Mouse (Mus musculus) G1E (cell line): ENCODE measurements at regions not wholly inside any gene's neighbourhood (a gene's known extent, or its start where the extent isn't known, plus 50 kb on each side); places are given as distances from the start of the nearest gene placed in this dataset.

Source experiments
- ATAC-seq: 2 replicates; pipeline ENCODE4 v1.8.0; 2016; ENCODE audit warnings: mild to moderate bottlenecking; ENCODE audit not compliant: insufficient number of reproducible peaks, poor library complexity, low FRiP score, severe bottlenecking; ENCODE audit errors: extremely low read depth
- DNase-seq: peaks from one replicate; pipeline ENCODE4 v3.0.0; 2012; ENCODE audit warnings: low spot score
- H3K27me3 ChIP-seq: 2 replicates; pipeline ENCODE4 v1.6.1; 2012; ENCODE audit warnings: mild to moderate bottlenecking, low read length, inconsistent platforms; ENCODE audit not compliant: insufficient read depth
- H3K36me3 ChIP-seq: replicated peaks from 2 replicates; pipeline ENCODE3; 2012; ENCODE audit warnings: mild to moderate bottlenecking, inconsistent platforms
- H3K4me1 ChIP-seq: 2 replicates; pipeline ENCODE4 v1.6.1; 2012; ENCODE audit warnings: low read depth, low read length, inconsistent platforms, mixed read lengths; ENCODE audit not compliant: insufficient read depth
- H3K4me3 ChIP-seq: 2 replicates; pipeline ENCODE4 v1.5.1; 2012; ENCODE audit warnings: low read depth, mild to moderate bottlenecking, inconsistent platforms, low read length, moderate library complexity, mixed read lengths
- H3K9me3 ChIP-seq: replicated peaks from 2 replicates; pipeline ENCODE4 v1.6.1; 2012; ENCODE audit warnings: inconsistent platforms
- CTCF ChIP-seq: IDR thresholded peaks from 2 replicates; pipeline ENCODE4 v1.5.1; 2012; ENCODE audit warnings: low read depth, low read length, inconsistent platforms, mixed read lengths
- GATA1 ChIP-seq: IDR thresholded peaks from 2 replicates; pipeline ENCODE4 v1.6.1; 2012; ENCODE audit warnings: borderline replicate concordance, low read length, inconsistent platforms, mixed read lengths
- GATA2 ChIP-seq: IDR thresholded peaks from 2 replicates; pipeline ENCODE4 v1.6.1; 2012; ENCODE audit warnings: low read depth, low read length, inconsistent platforms, borderline replicate concordance
- POLR2AphosphoS5 ChIP-seq: IDR thresholded peaks from 2 replicates; pipeline ENCODE4 v1.6.1; 2012; ENCODE audit warnings: low read depth, low read length, inconsistent platforms; ENCODE audit not compliant: insufficient replicate concordance
- TAL1 ChIP-seq: conservative IDR thresholded peaks from 2 replicates; pipeline ENCODE4 v1.6.1; 2012; ENCODE audit warnings: low read depth, low read length, inconsistent platforms, mixed read lengths

GRCm38 (mm10) chr1:137195962-137196361 lies 235.7 kb upstream of the Nr5a2 start:
- Histone ChIP-seq H3K9me3 (peaks cover 49% of the 10 kb centered on the region), H3K36me3 (no peaks in the 10 kb centered on the region), H3K27me3 (no peaks in the 10 kb centered on the region), H3K4me3 (no peak overlapping the region), H3K4me1 (no peaks in the 10 kb centered on the region)
- ATAC-seq (no peak), DNase-seq (no peak)
- TF ChIP-seq CTCF (no peak), TAL1 (no peak), GATA1 (no peak), GATA2 (no peak), POLR2AphosphoS5 (no peak)

GRCm38 (mm10) chr1:137195065-137195620 lies 234.9 kb upstream of the Nr5a2 start:
- H3K4me1 ChIP-seq: no peaks in the 10 kb centered on the region
- no peaks in the 10 kb centered on the region for H3K36me3 ChIP-seq
- DNase-seq (no peak), ATAC-seq (no peak)
- no peak overlapping the region for H3K4me3 ChIP-seq
- H3K9me3 ChIP-seq: peaks cover 42% of the 10 kb centered on the region
- TF ChIP-seq POLR2AphosphoS5: no peak
- no peak for TF ChIP-seq CTCF
- TF ChIP-seq GATA1: no peak
- no peak for TF ChIP-seq TAL1
- TF ChIP-seq GATA2: no peak
- H3K27me3 ChIP-seq: no peaks in the 10 kb centered on the region

- H3K4me3 ChIP-seq: no peak overlapping the region
- H3K27me3 ChIP-seq: no peaks in the 10 kb centered on the region
- ATAC-seq (no peak), DNase-seq (no peak)
- peaks cover 55% of the 10 kb centered on the region for H3K9me3 ChIP-seq
- no peaks in the 10 kb centered on the region for H3K36me3 ChIP-seq
- no peak for TF ChIP-seq GATA1
- no peak for TF ChIP-seq CTCF
- TF ChIP-seq GATA2: no peak
- TF ChIP-seq TAL1: no peak
- TF ChIP-seq POLR2AphosphoS5: no peak
- H3K4me1 ChIP-seq: no peaks in the 10 kb centered on the region
Measured at GRCm38 (mm10) chr1:137178231-137178630, 218.0 kb upstream of the Nr5a2 start.

GRCm38 (mm10) chr1:137176696-137177095 lies 216.4 kb upstream of the Nr5a2 start:
- no peak overlapping the region for H3K4me3 ChIP-seq
- DNase-seq (no peak), ATAC-seq (no peak)
- H3K9me3 ChIP-seq: peaks cover 56% of the 10 kb centered on the region
- H3K36me3 ChIP-seq: no peaks in the 10 kb centered on the region
- no peaks in the 10 kb centered on the region for H3K4me1 ChIP-seq
- TF ChIP-seq GATA1 (no peak), POLR2AphosphoS5 (no peak), GATA2 (no peak), CTCF (no peak), TAL1 (no peak)
- H3K27me3 ChIP-seq: no peaks in the 10 kb centered on the region

- Histone ChIP-seq H3K9me3 (peaks cover 60% of the 10 kb centered on the region), H3K4me3 (no peak overlapping the region), H3K27me3 (no peaks in the 10 kb centered on the region), H3K36me3 (no peaks in the 10 kb centered on the region), H3K4me1 (no peaks in the 10 kb centered on the region)
- no peak for ATAC-seq
- TF ChIP-seq TAL1: no peak
- no peak for TF ChIP-seq GATA1
- TF ChIP-seq GATA2: no peak
- no peak for TF ChIP-seq POLR2AphosphoS5
- no peak for TF ChIP-seq CTCF
- no peak for DNase-seq
Measured at GRCm38 (mm10) chr1:137174081-137174480, 213.8 kb upstream of the Nr5a2 start.

GRCm38 (mm10) chr1:137172128-137172527 lies 211.9 kb upstream of the Nr5a2 start:
- Histone ChIP-seq H3K27me3 (no peaks in the 10 kb centered on the region), H3K36me3 (no peaks in the 10 kb centered on the region), H3K9me3 (peaks cover 56% of the 10 kb centered on the region), H3K4me3 (no peak overlapping the region), H3K4me1 (no peaks in the 10 kb centered on the region)
- DNase-seq: no peak
- TF ChIP-seq GATA2: no peak
- TF ChIP-seq GATA1: no peak
- no peak for TF ChIP-seq TAL1
- TF ChIP-seq POLR2AphosphoS5: no peak
- TF ChIP-seq CTCF: no peak
- ATAC-seq: no peak

- H3K36me3 ChIP-seq: no peaks in the 10 kb centered on the region
- H3K4me3 ChIP-seq: no peak overlapping the region
- H3K9me3 ChIP-seq: peaks cover 52% of the 10 kb centered on the region
- TF ChIP-seq GATA2 (no peak), GATA1 (no peak), CTCF (no peak), TAL1 (no peak), POLR2AphosphoS5 (no peak)
- no peaks in the 10 kb centered on the region for H3K4me1 ChIP-seq
- ATAC-seq (no peak), DNase-seq (no peak)
- no peaks in the 10 kb centered on the region for H3K27me3 ChIP-seq
Measured at GRCm38 (mm10) chr1:137171451-137171850, 211.2 kb upstream of the Nr5a2 start.
